Mouse (Mus musculus) CH12.LX (cell line): ENCODE results near the gene Anxa8. TPM values are rescaled to one million over a fixed set of nuclear protein-coding genes. Genes with fewer than 3 reads are reported as not detected.

ENCODE experiments used
- DNase-seq: peaks from one replicate; pipeline ENCODE4 v3.0.0-alpha.2; 2013; ENCODE audit errors: extremely low read depth
- H3K27ac ChIP-seq: 2 replicates; pipeline ENCODE4 v1.5.1; 2012; ENCODE audit warnings: low read depth, mild to moderate bottlenecking, control low read depth, moderate library complexity; ENCODE audit not compliant: insufficient read depth
- H3K27me3 ChIP-seq: replicated peaks from 2 replicates; pipeline ENCODE3; 2012; ENCODE audit warnings: inconsistent platforms
- H3K36me3 ChIP-seq, 2 experiments: replicated peaks in 1 of 2; 2 replicates each; pipeline versions ENCODE3 to v1.6.1; 2012; ENCODE audit warnings: inconsistent platforms in 1 of 2, low read length in 1 of 2, mild to moderate bottlenecking in 1 of 2, mixed read lengths in 1 of 2, moderate library complexity in 1 of 2; ENCODE audit not compliant: control insufficient read depth in 1 of 2, insufficient read depth in 1 of 2
- H3K4me1 ChIP-seq, 2 experiments: 2 replicates each; pipeline ENCODE4 v1.6.1; 2012; ENCODE audit warnings: inconsistent platforms in 1 of 2, moderate library complexity in 1 of 2; ENCODE audit not compliant: insufficient read depth in 2 of 2, control insufficient read depth in 1 of 2
- H3K4me2 ChIP-seq: 2 replicates; pipeline ENCODE4 v1.6.1; 2012; ENCODE audit warnings: low read depth, mild to moderate bottlenecking, control low read depth; ENCODE audit not compliant: poor library complexity, insufficient read depth, severe bottlenecking
- H3K4me3 ChIP-seq, 3 experiments: fragments of 150-350 bp in 1 of 3; sonication (generic) in 1 of 3; replicated peaks in 1 of 3; 2 replicates each; pipeline versions ENCODE3 to v1.5.1; 2011 to 2012; ENCODE audit warnings: low read depth in 2 of 3, low read length in 2 of 3, mild to moderate bottlenecking in 2 of 3, moderate library complexity in 2 of 3, control low read depth in 1 of 3, improper control_type of control experiment in 1 of 3, inconsistent platforms in 1 of 3, mixed read lengths in 1 of 3; ENCODE audit not compliant: poor library complexity in 1 of 3
- H3K79me2 ChIP-seq: replicated peaks from 2 replicates; pipeline ENCODE4 v1.6.1; 2012; ENCODE audit warnings: mild to moderate bottlenecking, moderate library complexity; ENCODE audit not compliant: control insufficient read depth, poor library complexity, insufficient read depth, severe bottlenecking; ENCODE audit errors: extremely low read depth
- H3K9ac ChIP-seq: 2 replicates; pipeline ENCODE4 v1.6.1; 2012; ENCODE audit warnings: low read depth, mild to moderate bottlenecking, control low read depth, moderate library complexity; ENCODE audit not compliant: insufficient read depth
- H3K9me3 ChIP-seq: replicated peaks from 2 replicates; pipeline ENCODE3; 2012; ENCODE audit warnings: low read length, inconsistent platforms, mixed read lengths
- CHD1 ChIP-seq: IDR thresholded peaks from 2 replicates; pipeline ENCODE4 v1.6.1; 2012; ENCODE audit warnings: low read depth, low read length, improper control_type of control experiment, inconsistent platforms
- EP300 ChIP-seq: IDR thresholded peaks from 2 replicates; pipeline ENCODE4 v1.6.1; 2011; ENCODE audit warnings: low read length, improper control_type of control experiment
- ETS1 ChIP-seq: conservative IDR thresholded peaks from 2 replicates; pipeline ENCODE4 v1.6.1; 2012; ENCODE audit warnings: low read depth, mild to moderate bottlenecking, inconsistent platforms, low read length, improper control_type of control experiment, moderate library complexity
- MAFK ChIP-seq: IDR thresholded peaks from 2 replicates; pipeline ENCODE4 v1.6.1; 2011; ENCODE audit warnings: low read length, improper control_type of control experiment; ENCODE audit not compliant: insufficient replicate concordance
- MAX ChIP-seq: IDR thresholded peaks from 2 replicates; pipeline ENCODE4 v1.6.1; 2011; ENCODE audit warnings: low read length, improper control_type of control experiment
- MAZ ChIP-seq: IDR thresholded peaks from 2 replicates; pipeline ENCODE4 v1.6.1; 2012; ENCODE audit warnings: low read depth, mild to moderate bottlenecking, inconsistent platforms, low read length, improper control_type of control experiment, moderate library complexity
- MEF2A ChIP-seq: IDR thresholded peaks from 2 replicates; pipeline ENCODE4 v1.6.1; 2014; ENCODE audit warnings: low read depth, mild to moderate bottlenecking, inconsistent platforms, low read length, improper control_type of control experiment, borderline replicate concordance
- MXI1 ChIP-seq: IDR thresholded peaks from 2 replicates; pipeline ENCODE4 v1.6.1; 2011; ENCODE audit warnings: mild to moderate bottlenecking, low read depth, low read length, improper control_type of control experiment
- NELFE ChIP-seq: IDR thresholded peaks from 2 replicates; pipeline ENCODE4 v1.6.1; 2011; ENCODE audit warnings: low read depth, low read length, improper control_type of control experiment
- NRF1 ChIP-seq: IDR thresholded peaks from 2 replicates; pipeline ENCODE4 v1.6.1; 2014; ENCODE audit warnings: low read depth, mild to moderate bottlenecking, inconsistent platforms, low read length, improper control_type of control experiment, moderate library complexity
- RCOR1 ChIP-seq: conservative IDR thresholded peaks from 2 replicates; pipeline ENCODE4 v1.6.1; 2012; ENCODE audit warnings: low read depth, mild to moderate bottlenecking, inconsistent platforms, low read length, improper control_type of control experiment
- SIN3A ChIP-seq: IDR thresholded peaks from 2 replicates; pipeline ENCODE4 v1.6.1; 2012; ENCODE audit warnings: low read length, improper control_type of control experiment, inconsistent platforms
- SMC3 ChIP-seq: IDR thresholded peaks from 2 replicates; pipeline ENCODE4 v1.6.1; 2011; ENCODE audit warnings: low read depth, low read length, improper control_type of control experiment
- TBP ChIP-seq: conservative IDR thresholded peaks from 2 replicates; pipeline ENCODE4 v1.6.1; 2011; ENCODE audit warnings: low read depth, low read length, improper control_type of control experiment
- TCF12 ChIP-seq: IDR thresholded peaks from 2 replicates; pipeline ENCODE4 v1.6.1; 2014; ENCODE audit warnings: low read depth, mild to moderate bottlenecking, inconsistent platforms, low read length, improper control_type of control experiment
- USF2 ChIP-seq: conservative IDR thresholded peaks from 2 replicates; pipeline ENCODE4 v1.6.1; 2011; ENCODE audit warnings: low read depth, low read length, improper control_type of control experiment
- ZKSCAN1 ChIP-seq: IDR thresholded peaks from 2 replicates; pipeline ENCODE4 v1.6.1; 2012; ENCODE audit warnings: low read depth, inconsistent platforms, low read length, improper control_type of control experiment, borderline replicate concordance
- ZNF384 ChIP-seq: IDR thresholded peaks from 2 replicates; pipeline ENCODE4 v1.6.1; 2012; ENCODE audit warnings: low read depth, low read length, improper control_type of control experiment, inconsistent platforms
- dilution Hi-C: fragments of 300-500 bp; cut with MboI; formaldehyde crosslinking; loops from 2 replicates; pipeline ENCODE4 v1.14.3; 2020; ENCODE audit warnings: low sequenced_read_pairs; ENCODE audit not compliant: extremely low pct_unique_long_range_greater_than_20kb, extremely low pct_ligation_motif_present
- in situ Hi-C: fragments of 300-500 bp; cut with MboI; formaldehyde crosslinking; loops from 3 replicates; pipeline ENCODE4 v1.14.3; 2019; ENCODE audit warnings: low sequenced_read_pairs, low pct_ligation_motif_present, low pct_unique_long_range_greater_than_20kb, mixed read lengths
- polyA plus RNA-seq: library from polyadenylated mRNA; unstranded; fragments of >175 nt; gene quantifications from 2 replicates; pipeline ENCODE4 v1.2.1, GENCODE M21; 2012; ENCODE audit warnings: low read depth; ENCODE audit not compliant: insufficient read length
- total RNA-seq, 2 experiments: library from RNA; depleted of rRNA; stranded (reverse); fragments of 300-350 nt in 1 of 2; fragments of >200 nt in 1 of 2; gene quantifications; 2 replicates each; pipeline ENCODE4 v1.2.3; 2012 to 2014

Anxa8 gene
- 1.8 and 2.3 TPM in 2 replicates for total RNA-seq (2012; rRNA removed)
- total RNA-seq (2014; rRNA removed): 0.23 and 0.24 TPM in 2 replicates
- 0.33 TPM in 1 of 2 replicates, not detected in the other for polyA plus RNA-seq

- Histone ChIP-seq H3K4me3 (no peak within 1 kb of the TSS), H3K4me2 (peak within 1 kb of the TSS; percentile 16; the same call in 1 of the 2 replicates), H3K9ac (peak within 1 kb of the TSS; percentile 25; the same call in 1 of the 2 replicates), H3K27ac (no peak within 1 kb of the TSS), H3K36me3 (no peaks in the 10 kb centered on the region), H3K79me2 (no peaks in the 10 kb centered on the region), H3K9me3 (no peaks in the 10 kb centered on the region), H3K27me3 (no peaks in the 10 kb centered on the region), H3K4me1 (peaks cover 7 to 10% of the 10 kb centered on the region in 2 experiments; a peak in 1 of 4 replicates)
- dilution Hi-C loops (no loop called here), in situ Hi-C loops (loop anchor here (10.0 kb wide), 4 partner anchors 69 to 489 kb away; partner anchors contain the start of genes Mmrn2, Npy4r and Sncg)
- DNase-seq: no peak
- TF ChIP-seq RCOR1 (no peak), MEF2A (0 out of 2 replicates have a peak, but pooled peaks have one; percentile 17), NRF1 (no peak), NELFE (no peak), MAZ (0 out of 2 replicates have a peak, but pooled peaks have one; percentile 52), SMC3 (no peak)
Observed at GRCm38 (mm10) chr14:34085731-34086130, at the start of gene Anxa8. Gene Anxa8 (plus strand): TSS chr14:34085981.

GRCm38 (mm10) chr14:34041241-34041640 lies 44.5 kb upstream of the Anxa8 start:
- Histone ChIP-seq H3K27me3 (no peaks in the 10 kb centered on the region), H3K4me1 (peaks cover 0 to 7% of the 10 kb centered on the region in 2 experiments; a peak in 2 of 4 replicates), H3K36me3 (no peaks in the 10 kb centered on the region), H3K4me2 (no peak overlapping the region), H3K27ac (no peak overlapping the region), H3K9me3 (no peaks in the 10 kb centered on the region), H3K79me2 (no peaks in the 10 kb centered on the region), H3K4me3 (no peak overlapping the region), H3K9ac (no peak overlapping the region)
- dilution Hi-C loops (no loop called here), in situ Hi-C loops (no loop called here)
- no peak for DNase-seq
- TF ChIP-seq ZNF384 (no peak), MAZ (no peak), MAFK (no peak), MXI1 (no peak), ZKSCAN1 (no peak), SMC3 (no peak), CHD1 (no peak), NELFE (no peak), ETS1 (no peak), TBP (no peak), MAX (no peak), EP300 (no peak), USF2 (no peak), TCF12 (no peak), SIN3A (no peak)
